Mouse (Mus musculus) erythroid progenitor cell, adult 5-6 weeks (primary cell): ENCODE results near the gene Nmur1. TPM values are rescaled to one million over a fixed set of nuclear protein-coding genes. Genes with fewer than 3 reads are reported as not detected.

Experiments used
- ATAC-seq: replicated peaks from 2 replicates; pipeline ENCODE4 v1.8.0; 2016; ENCODE audit warnings: moderate number of reproducible peaks, mild to moderate bottlenecking, moderate TSS enrichment, inconsistent platforms; ENCODE audit not compliant: poor library complexity, low FRiP score, severe bottlenecking
- total RNA-seq, 2 experiments: library from RNA; stranded (forward) in 1 of 2; stranded (reverse) in 1 of 2; fragments of 150-400 nt in 1 of 2; fragments of 186-747, 209-891 nt in 1 of 2; gene quantifications; 2 replicates each; pipeline versions ENCODE4 v1.2.3 to v1.2.4; 2015 to 2017; ENCODE audit warnings: low replicate concordance in 2 of 2

Nmur1 gene
- total RNA-seq, 2 experiments from 2014 or later: not detected

GRCm38 (mm10) chr1:86415144-86415543, 10.9 kb downstream of the Nmur1 start:
- no peak for ATAC-seq

- no peak for ATAC-seq
Observed at GRCm38 (mm10) chr1:86414715-86415114, 11.3 kb downstream of the Nmur1 start.

DNA sequence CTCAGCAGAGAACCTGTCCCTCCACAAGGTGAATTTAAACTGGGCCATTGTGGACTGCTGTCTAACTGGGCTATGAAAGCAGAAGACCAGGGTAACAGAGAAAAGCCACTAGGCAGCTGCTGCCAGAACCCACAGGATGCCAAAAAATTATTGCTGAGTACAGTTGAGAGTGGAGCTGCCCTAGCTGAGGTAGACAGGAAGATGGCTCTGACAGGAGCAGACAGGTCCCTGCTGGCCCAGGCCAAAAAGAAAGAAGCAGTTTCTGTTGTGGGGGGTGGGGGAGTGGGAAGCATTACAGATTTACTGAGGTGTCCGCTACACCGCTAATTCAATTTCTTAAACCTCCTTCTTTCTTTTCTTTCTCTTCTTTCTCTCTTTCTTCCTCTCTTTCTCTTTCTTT, 16.6 kb downstream of the Nmur1 start:
- ATAC-seq: no peak

- ATAC-seq: no peak
Observed at GRCm38 (mm10) chr1:86408515-86408914, 17.5 kb downstream of the Nmur1 start.

DNA sequence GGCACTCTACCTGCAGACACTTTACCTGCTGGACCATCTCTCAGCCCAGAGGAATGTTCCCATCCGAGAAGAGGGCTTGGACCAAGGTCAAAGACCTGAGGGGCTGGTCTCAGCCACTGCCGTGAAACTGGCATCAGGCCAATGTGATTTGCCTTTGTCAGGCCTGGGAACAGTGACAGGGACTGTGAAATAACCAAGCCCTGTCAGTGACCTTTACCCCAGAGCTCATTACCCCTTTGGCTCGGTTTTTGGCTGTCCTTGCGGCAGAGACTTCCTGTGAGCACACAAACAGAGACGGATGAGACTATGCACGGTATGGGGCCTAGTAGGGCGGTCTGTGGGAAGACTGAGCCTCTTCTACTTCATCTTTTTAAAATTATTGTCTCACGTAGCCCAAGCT, 19.1 kb downstream of the Nmur1 start:
- no peak for ATAC-seq

DNA sequence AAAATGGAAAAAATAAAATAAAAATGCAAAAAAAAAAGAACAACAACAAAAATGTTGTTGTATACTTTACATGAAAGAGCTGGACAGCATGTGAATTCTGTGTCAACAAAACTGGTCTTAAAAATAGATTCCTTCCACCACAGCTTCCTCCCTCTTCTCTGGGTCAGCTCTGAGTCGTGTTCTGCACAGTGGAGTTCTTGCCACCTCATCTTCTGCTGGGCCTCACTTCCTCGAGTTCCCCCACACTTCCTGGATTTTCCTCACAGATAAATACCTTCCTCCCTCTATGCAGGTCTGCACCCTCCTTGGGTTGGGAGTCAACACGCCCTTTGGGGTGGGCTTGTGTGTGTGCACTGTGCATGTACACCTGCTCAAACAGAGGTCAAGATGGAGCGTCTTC, 19.7 kb downstream of the Nmur1 start:
- no peak for ATAC-seq

DNA sequence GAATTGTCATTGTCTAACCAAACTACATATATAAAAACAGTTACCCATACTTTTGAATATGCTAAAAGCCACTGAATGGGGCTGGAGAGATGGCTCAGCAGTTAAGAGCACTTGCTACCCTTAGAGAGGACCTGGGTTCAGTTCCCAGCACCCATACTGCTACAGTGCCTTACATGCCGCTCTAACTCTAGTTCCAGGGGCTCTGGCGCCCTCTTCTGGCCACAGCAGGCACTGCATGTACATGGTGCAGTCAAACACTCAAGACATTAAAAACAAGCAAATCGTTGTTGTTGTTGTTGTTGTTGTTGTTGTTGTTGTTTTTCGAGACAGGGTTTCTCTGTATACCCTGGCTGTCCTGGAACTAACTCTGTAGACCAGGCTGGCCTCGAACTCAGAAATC, 21.2 kb downstream of the Nmur1 start:
- no peak for ATAC-seq

- ATAC-seq: no peak
Observed at GRCm38 (mm10) chr1:86400096-86400754, 25.8 kb downstream of the Nmur1 start.

- no peak for ATAC-seq
Observed at GRCm38 (mm10) chr1:86399322-86399721, 26.7 kb downstream of the Nmur1 start.

GRCm38 (mm10) chr1:86398222-86398621, 27.8 kb downstream of the Nmur1 start:
- ATAC-seq: no peak

GRCm38 (mm10) chr1:86397621-86398020, 28.4 kb downstream of the Nmur1 start:
- no peak for ATAC-seq

GRCm38 (mm10) chr1:86395897-86396296, 30.1 kb downstream of the Nmur1 start:
- ATAC-seq: no peak

DNA sequence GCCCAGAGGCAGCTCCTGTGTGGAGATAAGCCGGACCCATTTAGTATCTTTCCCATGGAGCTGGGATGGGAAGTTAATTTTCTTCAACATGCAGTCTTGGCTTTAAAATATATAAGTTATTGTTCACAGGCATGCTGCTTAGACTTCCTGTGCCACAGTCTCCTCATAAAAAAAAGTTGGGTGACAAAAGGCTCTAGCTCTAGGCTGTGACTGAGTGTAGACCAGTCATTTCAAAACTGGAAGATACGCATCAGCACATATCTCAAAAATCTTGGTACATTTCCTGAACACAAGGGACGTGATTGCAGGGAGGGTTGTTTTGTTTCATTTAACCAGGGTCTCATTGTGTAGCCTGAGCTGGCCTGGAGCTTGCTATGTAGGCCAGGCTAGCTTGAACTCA, 31.8 kb downstream of the Nmur1 start:
- no peak for ATAC-seq

DNA sequence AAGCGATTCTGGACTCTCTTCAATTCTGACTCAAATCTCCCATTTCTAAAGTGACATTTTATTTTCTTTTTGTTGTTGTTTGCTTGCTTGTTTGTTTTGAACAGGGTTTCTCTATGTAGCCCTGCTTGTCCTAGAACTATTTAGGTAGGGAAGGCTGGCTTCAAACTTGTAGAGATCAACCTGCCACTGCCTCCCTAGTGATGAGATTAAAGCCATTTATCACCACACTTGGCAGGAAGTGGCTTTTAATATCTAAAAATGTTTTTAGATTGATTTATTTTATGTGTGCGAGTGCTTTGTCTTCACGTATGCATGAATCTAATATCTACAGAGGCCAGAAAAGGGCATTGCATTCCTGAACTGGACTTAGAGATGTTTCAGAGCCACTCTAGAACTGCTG, 32.8 kb downstream of the Nmur1 start:
- no peak for ATAC-seq

DNA sequence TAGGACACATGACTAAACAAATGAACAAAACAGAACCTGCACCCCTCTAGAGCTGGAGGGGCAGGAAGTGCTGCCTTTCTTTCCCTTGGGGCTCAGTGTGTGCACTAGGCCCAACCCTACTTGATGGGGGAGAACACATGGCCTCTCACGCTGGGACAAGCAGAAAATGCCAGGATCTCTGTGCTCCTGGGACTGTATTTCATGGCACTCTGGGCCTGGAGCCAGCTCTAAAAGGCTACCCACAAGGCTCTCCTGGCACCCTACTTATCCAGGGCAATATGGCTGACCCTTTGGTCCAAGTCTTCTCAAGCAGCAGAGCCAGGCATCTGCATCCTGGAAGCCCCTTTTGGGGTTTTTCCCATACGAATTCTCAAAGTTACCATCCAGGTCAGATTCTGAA, 34.6 kb downstream of the Nmur1 start:
- no peak for ATAC-seq

DNA sequence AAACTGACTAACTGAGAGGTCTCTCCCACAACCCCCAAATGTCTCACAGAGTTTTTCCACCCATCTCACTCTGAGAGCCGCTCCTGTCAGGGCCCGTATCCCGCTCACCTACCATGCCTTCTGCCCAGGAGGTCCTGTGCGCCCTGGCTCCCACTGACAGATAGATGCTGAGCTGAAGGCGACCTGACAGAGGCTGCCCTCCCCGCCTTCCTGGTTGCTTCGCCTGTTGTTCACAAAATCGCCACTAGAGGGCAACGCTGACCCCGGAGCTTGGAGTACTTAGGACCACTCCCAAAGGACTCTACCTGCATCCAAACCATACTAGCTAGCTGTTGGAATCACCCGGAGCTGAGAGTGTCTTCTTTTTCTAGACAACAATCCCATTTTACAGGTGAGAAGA, 36.8 kb downstream of the Nmur1 start:
- ATAC-seq: peak; percentile 67; the same call in 1 of the 2 replicates

DNA sequence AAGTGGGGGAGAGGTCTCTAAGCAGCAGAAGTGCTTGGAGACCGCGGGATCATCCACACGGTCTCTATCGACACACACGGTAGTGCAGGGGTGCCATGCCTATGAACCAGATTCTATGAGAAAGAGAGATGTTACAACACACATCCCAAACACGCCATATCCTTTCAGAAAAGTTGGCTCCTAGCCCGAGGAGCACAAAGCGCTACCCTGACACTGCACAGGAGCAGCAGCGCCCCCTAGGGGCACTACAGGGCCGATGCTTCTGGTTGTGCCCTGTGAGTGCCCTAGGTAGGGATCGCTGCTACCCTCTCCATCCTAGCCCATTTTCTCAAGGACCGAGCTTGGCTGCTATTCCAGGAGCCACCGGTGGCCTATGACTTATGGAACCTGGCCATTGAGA, 45.0 kb downstream of the Nmur1 start:
- ATAC-seq: peak; percentile 76

DNA sequence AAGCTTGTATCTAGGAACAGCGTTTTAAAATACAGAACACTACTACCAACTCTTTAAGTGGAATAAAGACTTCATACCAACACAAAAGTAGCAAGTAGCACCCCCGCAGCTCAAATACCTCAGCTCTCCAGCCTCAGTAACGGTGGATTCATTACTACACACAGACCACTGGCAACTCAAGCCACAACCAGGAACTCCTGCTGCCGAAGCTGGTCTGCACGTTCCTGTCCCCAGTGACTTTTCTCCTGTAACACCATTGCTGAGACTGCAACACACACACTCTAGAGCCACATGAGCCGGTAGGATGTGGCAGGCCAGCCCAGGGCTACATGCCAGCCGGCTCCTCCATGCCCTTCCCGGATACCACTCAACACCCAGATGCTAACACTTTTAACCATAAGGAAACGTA, 46.9 kb downstream of the Nmur1 start:
- no peak for ATAC-seq

- no peak for ATAC-seq
Observed at GRCm38 (mm10) chr1:86378662-86379061, 47.4 kb downstream of the Nmur1 start.

DNA sequence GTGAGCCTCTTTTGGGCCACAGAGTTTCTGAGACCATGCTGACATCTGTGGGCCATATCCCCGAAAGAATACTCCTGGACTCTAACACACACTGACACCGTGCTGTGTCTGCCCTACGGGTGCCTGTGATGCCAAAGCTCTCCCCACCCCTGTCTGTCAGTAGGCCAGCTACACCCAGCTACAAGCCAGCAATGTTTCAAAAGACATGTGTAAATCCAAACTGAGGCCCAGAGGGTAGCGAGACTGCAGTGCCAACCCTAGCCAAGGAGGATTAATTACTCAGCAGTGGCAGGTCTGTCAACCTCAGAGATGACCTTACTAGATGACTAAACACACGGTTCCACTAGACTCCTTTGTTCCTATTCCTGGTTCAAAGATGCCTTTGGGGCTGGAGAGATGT, 49.7 kb downstream of the Nmur1 start:
- no peak for ATAC-seq

GRCm38 (mm10) chr1:86371997-86372396, 54.0 kb downstream of the Nmur1 start:
- ATAC-seq: peak; percentile 89

DNA sequence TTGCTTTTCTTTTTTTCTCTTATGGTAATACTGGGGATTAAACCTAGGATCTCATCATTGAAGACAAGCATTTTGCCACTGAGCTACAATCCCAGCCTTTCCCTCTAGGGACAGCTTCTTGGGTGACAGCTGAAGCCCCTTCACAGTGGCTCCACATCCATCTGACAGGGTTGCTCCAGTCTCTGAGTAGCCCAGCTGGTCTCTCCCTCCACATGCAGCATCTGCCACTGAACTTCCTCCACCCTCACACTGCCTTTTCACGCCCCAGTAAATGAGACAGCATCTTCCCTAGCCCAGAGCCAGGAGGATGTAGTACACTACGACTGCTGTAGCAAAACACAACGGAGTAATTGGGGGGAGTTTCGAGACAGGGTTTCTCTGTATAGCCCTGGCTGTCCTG, 57.9 kb downstream of the Nmur1 start:
- no peak for ATAC-seq
